Mouse (Mus musculus) heart, embryonic 14.5 days (tissue): Measurements from ENCODE around the gene Phka2. TPM values are rescaled to one million over a fixed set of nuclear protein-coding genes. Genes with fewer than 3 reads are reported as not detected.

Source experiments
- ATAC-seq: fragments of 200-750 bp; cut with Nextera tagmentation; 2 replicates; pipeline ENCODE4 v1.8.0; 2017; ENCODE audit warnings: low read depth, moderate TSS enrichment; ENCODE audit not compliant: insufficient number of reproducible peaks, insufficient read depth, low FRiP score
- H3K27ac ChIP-seq, 2 experiments: fragments of 200-500 bp in 1 of 2; fragments of 300-500 bp in 1 of 2; sonication (generic) in 1 of 2; replicated peaks in 1 of 2; 2 replicates each; pipeline ENCODE4 v1.5.1; 2012 to 2014; ENCODE audit warnings: low read depth in 2 of 2, low read length in 2 of 2, control low read depth in 1 of 2, mild to moderate bottlenecking in 1 of 2, mixed read lengths in 1 of 2; ENCODE audit not compliant: control insufficient read depth in 1 of 2, insufficient read depth in 1 of 2
- H3K27me3 ChIP-seq: fragments of 300-500 bp; sonication (generic); 2 replicates; pipeline ENCODE4 v1.6.1; 2014; ENCODE audit warnings: mild to moderate bottlenecking, low read length, control low read depth; ENCODE audit not compliant: control insufficient read depth, insufficient read depth
- H3K36me3 ChIP-seq: fragments of 300-500 bp; sonication (generic); 2 replicates; pipeline ENCODE4 v1.6.1; 2014; ENCODE audit warnings: mild to moderate bottlenecking, control low read depth, low read length, mixed read lengths; ENCODE audit not compliant: control insufficient read depth, insufficient read depth
- H3K4me1 ChIP-seq, 2 experiments: fragments of 200-500 bp in 1 of 2; fragments of 300-500 bp in 1 of 2; sonication (generic) in 1 of 2; 2 replicates each; pipeline ENCODE4 v1.6.1; 2012 to 2014; ENCODE audit warnings: low read length in 2 of 2, control low read depth in 1 of 2, mixed read lengths in 1 of 2; ENCODE audit not compliant: control insufficient read depth in 2 of 2, insufficient read depth in 2 of 2
- H3K4me2 ChIP-seq: fragments of 300-500 bp; sonication (generic); 2 replicates; pipeline ENCODE4 v1.6.1; 2014; ENCODE audit warnings: mild to moderate bottlenecking, low read length
- H3K4me3 ChIP-seq, 2 experiments: fragments of 200-500 bp in 1 of 2; fragments of 300-500 bp in 1 of 2; sonication (generic) in 1 of 2; 2 replicates each; pipeline ENCODE4 v1.5.1; 2012 to 2014; ENCODE audit warnings: low read length in 2 of 2, mild to moderate bottlenecking in 2 of 2, control low read depth in 1 of 2, low read depth in 1 of 2, moderate library complexity in 1 of 2; ENCODE audit not compliant: control insufficient read depth in 1 of 2, insufficient read depth in 1 of 2
- H3K9ac ChIP-seq: fragments of 300-500 bp; sonication (generic); 2 replicates; pipeline ENCODE4 v1.6.1; 2014; ENCODE audit warnings: mild to moderate bottlenecking, low read length
- H3K9me3 ChIP-seq: fragments of 300-500 bp; sonication (generic); 2 replicates; pipeline ENCODE4 v1.6.1; 2016; ENCODE audit warnings: low read length, control low read depth; ENCODE audit not compliant: control insufficient read depth
- WGBS: fragments of 180-500 bp; shearing (Covaris S2); extraction: QIAGEN DNeasy Blood & Tissue Kit; methylation state at CpG from one replicate; pipeline ENCODE4 v1.1.7; 2014; 5-methylcytosine and 5-hydroxymethylcytosine counted together
- polyA plus RNA-seq: library from polyadenylated mRNA; unstranded; fragments of >200 nt; fragmentation: Nextera tagmentation; extraction: Ambion mirVana; gene quantifications from 2 replicates; pipeline ENCODE4 v1.2.1, GENCODE M21; 2014

Gene Phka2
- polyA plus RNA-seq, 1 experiment from 2014 or later = 27.2 TPM

GRCm38 (mm10) chrX:160610882-160611644, 109.1 kb downstream of the Phka2 start:
- whole genome bisulfite sequencing = 43% methylated on average over 4 of the region's 4 CpGs
- Histone ChIP-seq H3K27ac (no peak overlapping the region), H3K9me3 (no peaks in the 10 kb centered on the region), H3K36me3 (no peaks in the 10 kb centered on the region), H3K27me3 (no peaks in the 10 kb centered on the region), H3K4me3 (no peak overlapping the region), H3K4me2 (no peak overlapping the region), H3K4me1 (no peaks in the 10 kb centered on the region), H3K9ac (no peak overlapping the region)
- no peak for ATAC-seq

Other genes starting within 250 kb of the Phka2 start
- 0.31 and 0.99 TPM in 2 replicates for gene Adgrg2, start 111.5 kb upstream of the Phka2 start, polyA plus RNA-seq
- gene Ppef1, start 233.6 kb downstream of the Phka2 start, polyA plus RNA-seq = not detected in 2 replicates